Mouse (Mus musculus) limb, embryonic 12.5 days (tissue): ENCODE measurements at regions not wholly inside any gene's neighbourhood (a gene's known extent, or its start where the extent isn't known, plus 50 kb on each side); places are given as distances from the start of the nearest gene placed in this dataset.

ENCODE experiments used
- ATAC-seq: fragments of 200-750 bp; cut with Nextera tagmentation; 2 replicates; pipeline ENCODE4 v1.8.0; 2017; ENCODE audit warnings: low read depth, moderate TSS enrichment; ENCODE audit not compliant: insufficient number of reproducible peaks, insufficient read depth, low FRiP score, low TSS enrichment
- H3K27ac ChIP-seq: fragments of 300-500 bp; sonication (generic); 2 replicates; pipeline ENCODE4 v1.5.1; 2016; ENCODE audit warnings: mild to moderate bottlenecking, moderate library complexity
- H3K27me3 ChIP-seq: fragments of 300-500 bp; sonication (generic); 2 replicates; pipeline ENCODE4 v1.6.1; 2016; ENCODE audit warnings: mild to moderate bottlenecking, moderate library complexity
- H3K36me3 ChIP-seq: fragments of 300-500 bp; sonication (generic); 2 replicates; pipeline ENCODE4 v1.6.1; 2016; ENCODE audit warnings: mild to moderate bottlenecking, moderate library complexity
- H3K4me1 ChIP-seq: fragments of 300-500 bp; sonication (generic); replicated peaks from 2 replicates; pipeline ENCODE4 v1.6.1; 2016
- H3K4me2 ChIP-seq: fragments of 300-500 bp; sonication (generic); 2 replicates; pipeline ENCODE4 v1.6.1; 2016; ENCODE audit warnings: mild to moderate bottlenecking, moderate library complexity
- H3K4me3 ChIP-seq: fragments of 300-500 bp; sonication (generic); replicated peaks from 2 replicates; pipeline ENCODE4 v1.5.1; 2016; ENCODE audit warnings: mild to moderate bottlenecking
- H3K9ac ChIP-seq: fragments of 300-500 bp; sonication (generic); replicated peaks from 2 replicates; pipeline ENCODE4 v1.6.1; 2016; ENCODE audit warnings: mild to moderate bottlenecking, moderate library complexity
- H3K9me3 ChIP-seq: fragments of 300-500 bp; sonication (generic); 2 replicates; pipeline ENCODE4 v1.6.1; 2016; ENCODE audit warnings: mild to moderate bottlenecking, moderate library complexity
- WGBS: fragments of 180-500 bp; shearing (Covaris S2); methylation state at CpG from one replicate; pipeline ENCODE4 v1.1.7; 2016; 5-methylcytosine and 5-hydroxymethylcytosine counted together

DNA sequence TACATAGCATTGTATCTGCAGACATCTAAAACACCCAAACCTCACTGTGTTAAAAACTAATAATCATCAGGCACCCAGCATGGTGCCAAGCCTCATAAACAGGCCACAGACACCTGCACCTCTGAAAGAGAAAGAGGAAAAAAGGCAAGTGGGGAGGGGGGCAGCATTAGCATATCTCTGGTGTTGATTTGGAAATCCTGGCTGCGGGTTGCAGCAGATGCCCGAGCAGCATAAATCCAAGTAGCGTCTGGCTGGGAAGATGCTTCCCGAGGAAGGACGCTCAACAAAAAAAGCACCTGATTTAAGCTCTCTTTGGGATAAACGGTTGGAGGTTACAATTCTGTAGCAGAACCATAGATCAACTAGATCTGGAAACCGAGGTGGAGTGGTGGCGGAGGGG is 74.3 kb upstream of the Sh3bp4 start:
- Histone ChIP-seq H3K4me3 (no peak overlapping the region), H3K9me3 (no peaks in the 10 kb centered on the region), H3K27ac (no peak overlapping the region), H3K4me1 (peaks cover 28% of the 10 kb centered on the region), H3K27me3 (no peaks in the 10 kb centered on the region), H3K9ac (no peak overlapping the region), H3K36me3 (no peaks in the 10 kb centered on the region), H3K4me2 (peak overlapping the region; percentile 35; the same call in 1 of the 2 replicates)
- WGBS = 14% methylated on average over 8 of the region's 8 CpGs
- ATAC-seq = no peak

DNA sequence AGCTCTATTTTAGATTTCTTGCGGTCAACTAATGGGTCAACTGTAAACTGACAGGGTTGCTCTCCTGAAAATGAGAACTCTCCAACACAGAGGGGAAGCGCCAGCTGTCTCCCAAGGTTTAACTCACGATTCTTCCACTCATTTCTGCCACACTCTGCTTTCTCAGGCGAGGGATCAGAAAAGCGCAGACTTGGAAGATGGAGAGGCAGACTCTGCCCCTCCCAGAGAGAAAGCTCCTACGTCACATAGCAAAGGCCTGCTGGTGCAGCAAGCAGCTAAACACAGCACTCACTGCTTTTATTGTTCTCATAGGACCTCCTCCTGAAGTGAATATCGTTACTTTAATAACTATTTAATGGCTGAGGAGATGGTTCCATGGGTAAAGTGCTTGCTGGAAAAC is 73.6 kb upstream of the Sh3bp4 start:
- H3K27me3 ChIP-seq = no peaks in the 10 kb centered on the region
- H3K36me3 ChIP-seq = no peaks in the 10 kb centered on the region
- H3K4me2 ChIP-seq = no peak overlapping the region
- H3K27ac ChIP-seq = no peak overlapping the region
- peaks cover 28% of the 10 kb centered on the region for H3K4me1 ChIP-seq
- ATAC-seq = no peak
- no peak overlapping the region for H3K4me3 ChIP-seq
- no peak overlapping the region for H3K9ac ChIP-seq
- H3K9me3 ChIP-seq = no peaks in the 10 kb centered on the region
- 37% methylated on average over 7 of the region's 7 CpGs for WGBS

DNA sequence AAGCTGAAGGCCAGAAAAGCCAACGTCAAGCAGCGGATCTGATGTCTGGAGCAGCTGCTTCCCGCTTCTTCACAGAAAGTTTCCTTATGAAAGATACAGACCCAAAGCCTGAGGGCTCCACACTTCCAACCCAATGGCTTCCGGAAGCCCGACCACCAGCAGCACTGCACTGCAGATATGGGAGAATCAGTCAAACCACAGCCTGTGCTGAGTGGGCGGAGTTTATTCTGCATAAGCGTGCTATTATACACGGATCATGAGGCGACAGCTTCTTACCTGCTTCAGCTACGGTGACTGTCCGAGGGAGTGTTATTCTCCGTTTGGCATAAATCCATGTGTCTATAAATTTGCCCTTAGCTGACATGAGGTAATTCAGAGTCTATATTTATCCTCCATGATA is 72.4 kb upstream of the Sh3bp4 start:
- Histone ChIP-seq H3K27ac (no peak overlapping the region), H3K36me3 (no peaks in the 10 kb centered on the region), H3K4me2 (no peak overlapping the region), H3K9me3 (no peaks in the 10 kb centered on the region), H3K4me3 (no peak overlapping the region), H3K4me1 (peaks cover 28% of the 10 kb centered on the region), H3K9ac (no peak overlapping the region), H3K27me3 (no peaks in the 10 kb centered on the region)
- WGBS = 86% methylated on average over 12 of the region's 12 CpGs
- no peak for ATAC-seq

DNA sequence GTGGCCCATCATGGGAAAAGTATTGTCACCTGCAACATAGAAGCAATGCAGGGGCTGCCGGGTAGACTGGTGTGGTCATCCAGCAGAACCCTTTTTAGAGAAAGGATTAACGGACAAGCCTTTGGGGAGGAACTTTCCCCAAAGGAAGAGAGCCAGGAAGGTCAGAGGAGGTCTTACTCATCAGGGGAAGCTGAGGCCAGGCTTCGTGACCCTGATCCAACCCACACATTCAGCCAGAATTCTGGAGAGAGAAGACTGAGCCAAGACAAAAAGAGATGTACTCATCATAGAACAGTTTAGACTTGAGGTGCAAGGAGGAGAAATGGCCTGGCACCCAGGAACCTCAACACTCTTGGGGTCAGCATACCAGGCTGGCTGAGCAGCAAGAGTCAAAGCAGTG is 67.9 kb upstream of the Sh3bp4 start:
- no peak overlapping the region for H3K4me3 ChIP-seq
- H3K27ac ChIP-seq = no peak overlapping the region
- no peaks in the 10 kb centered on the region for H3K9me3 ChIP-seq
- no peak overlapping the region for H3K4me2 ChIP-seq
- H3K4me1 ChIP-seq = no peaks in the 10 kb centered on the region
- no peaks in the 10 kb centered on the region for H3K36me3 ChIP-seq
- no peak overlapping the region for H3K9ac ChIP-seq
- no peaks in the 10 kb centered on the region for H3K27me3 ChIP-seq
- WGBS = 91% methylated on average over 3 of the region's 3 CpGs
- no peak for ATAC-seq

DNA sequence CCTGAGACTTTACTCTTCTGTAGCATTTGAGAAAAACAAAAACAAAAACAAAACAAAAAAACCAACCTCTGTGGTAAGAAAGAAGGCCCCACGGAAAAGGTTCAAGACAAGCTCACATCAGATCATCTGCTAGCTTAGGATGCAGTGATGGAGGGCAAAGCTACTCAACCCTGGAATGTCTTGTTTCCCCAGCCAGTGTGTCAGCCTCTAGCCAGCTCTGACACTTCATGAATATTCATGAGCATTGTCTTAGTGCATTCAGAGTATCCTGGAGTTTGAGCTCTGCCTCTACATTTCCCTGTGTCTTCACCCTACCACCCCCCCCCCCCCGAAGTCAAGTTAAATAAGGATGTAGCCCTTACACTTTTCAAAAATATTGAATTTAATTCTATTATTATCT is 66.5 kb upstream of the Sh3bp4 start:
- Histone ChIP-seq H3K36me3 (no peaks in the 10 kb centered on the region), H3K4me2 (no peak overlapping the region), H3K4me3 (no peak overlapping the region), H3K4me1 (no peaks in the 10 kb centered on the region), H3K9me3 (no peaks in the 10 kb centered on the region), H3K9ac (no peak overlapping the region), H3K27me3 (no peaks in the 10 kb centered on the region), H3K27ac (no peak overlapping the region)
- WGBS = 80% methylated on average over 2 of the region's 2 CpGs
- no peak for ATAC-seq

DNA sequence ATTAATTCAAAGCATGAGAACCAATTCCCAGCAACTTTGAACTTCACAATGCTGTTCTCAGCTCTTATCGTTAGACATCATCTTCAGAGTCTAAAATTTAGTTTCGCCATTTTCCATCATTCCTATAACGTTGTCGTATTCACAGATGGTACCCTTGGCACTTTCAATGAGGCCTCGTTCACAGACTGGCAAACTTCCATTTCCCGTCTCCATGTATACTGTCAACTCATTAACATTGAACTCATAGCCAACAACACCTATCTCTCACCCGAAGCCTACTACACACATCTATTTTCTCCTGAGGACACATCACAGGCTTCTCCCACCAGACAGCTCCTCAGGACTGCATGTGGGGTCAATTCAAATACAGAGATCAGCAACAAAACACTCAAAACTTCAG is 62.7 kb upstream of the Sh3bp4 start:
- ATAC-seq = no peak
- H3K27me3 ChIP-seq = no peaks in the 10 kb centered on the region
- H3K4me2 ChIP-seq = no peak overlapping the region
- WGBS = 89% methylated on average over 7 of the region's 7 CpGs
- H3K9ac ChIP-seq = no peak overlapping the region
- no peak overlapping the region for H3K4me3 ChIP-seq
- H3K9me3 ChIP-seq = 0 out of 2 replicates have a peak, but pooled peaks cover 3% of the 10 kb centered on the region
- peaks cover 1% of the 10 kb centered on the region; the same call in 1 of the 2 replicates for H3K4me1 ChIP-seq
- no peak overlapping the region for H3K27ac ChIP-seq
- no peaks in the 10 kb centered on the region for H3K36me3 ChIP-seq

DNA sequence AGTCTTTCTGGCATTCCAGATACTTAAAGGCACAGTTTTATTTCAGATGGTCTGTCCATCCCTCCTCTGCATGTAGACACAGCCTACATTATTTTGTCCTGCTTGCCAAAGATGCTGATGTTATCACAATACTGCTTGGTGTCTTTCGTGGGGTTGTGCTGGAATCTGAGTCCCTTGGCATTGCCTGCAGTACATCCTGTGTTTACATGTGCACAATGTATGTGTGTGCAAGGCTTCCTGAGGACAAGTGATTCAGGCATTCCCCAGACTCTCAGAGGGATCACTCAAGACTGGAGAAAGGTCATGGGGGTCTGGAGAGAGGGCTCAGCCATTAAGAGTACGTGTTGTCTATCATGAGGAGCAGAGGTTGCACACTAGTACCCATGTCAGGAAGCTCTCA is 60.0 kb upstream of the Sh3bp4 start:
- Histone ChIP-seq H3K4me2 (no peak overlapping the region), H3K9me3 (0 out of 2 replicates have a peak, but pooled peaks cover 3% of the 10 kb centered on the region), H3K9ac (no peak overlapping the region), H3K27me3 (no peaks in the 10 kb centered on the region), H3K4me3 (no peak overlapping the region), H3K36me3 (no peaks in the 10 kb centered on the region), H3K27ac (no peak overlapping the region), H3K4me1 (peaks cover 12% of the 10 kb centered on the region)
- ATAC-seq = no peak; the same call in 1 of the 2 replicates
- 63% methylated on average over 2 of the region's 2 CpGs for WGBS

DNA sequence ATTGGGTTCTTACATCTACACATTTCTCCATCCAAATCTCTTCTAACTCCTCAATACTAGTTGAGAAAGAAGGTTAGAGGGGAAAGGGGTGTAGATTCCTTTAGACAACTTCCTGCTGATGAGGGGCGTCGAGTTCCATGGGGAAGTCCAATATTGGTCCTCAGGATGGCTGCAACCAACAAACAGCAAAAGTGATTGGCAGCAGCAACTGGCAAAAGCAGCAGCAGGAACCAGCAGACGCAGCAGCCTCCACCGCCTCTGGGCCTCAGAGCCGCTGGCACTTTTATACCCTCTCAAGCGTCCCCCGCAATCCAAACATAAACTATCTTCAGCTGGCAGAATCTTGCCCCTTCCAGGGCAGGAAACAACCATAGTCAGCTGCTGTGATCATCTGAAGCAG is 58.8 kb upstream of the Sh3bp4 start:
- Histone ChIP-seq H3K4me3 (no peak overlapping the region), H3K4me1 (peaks cover 20% of the 10 kb centered on the region), H3K27me3 (no peaks in the 10 kb centered on the region; the same call in 1 of the 2 replicates), H3K36me3 (no peaks in the 10 kb centered on the region), H3K27ac (no peak overlapping the region), H3K9me3 (0 out of 2 replicates have a peak, but pooled peaks cover 3% of the 10 kb centered on the region), H3K4me2 (no peak overlapping the region), H3K9ac (no peak overlapping the region)
- no peak for ATAC-seq
- WGBS = 52% methylated on average over 7 of the region's 7 CpGs

DNA sequence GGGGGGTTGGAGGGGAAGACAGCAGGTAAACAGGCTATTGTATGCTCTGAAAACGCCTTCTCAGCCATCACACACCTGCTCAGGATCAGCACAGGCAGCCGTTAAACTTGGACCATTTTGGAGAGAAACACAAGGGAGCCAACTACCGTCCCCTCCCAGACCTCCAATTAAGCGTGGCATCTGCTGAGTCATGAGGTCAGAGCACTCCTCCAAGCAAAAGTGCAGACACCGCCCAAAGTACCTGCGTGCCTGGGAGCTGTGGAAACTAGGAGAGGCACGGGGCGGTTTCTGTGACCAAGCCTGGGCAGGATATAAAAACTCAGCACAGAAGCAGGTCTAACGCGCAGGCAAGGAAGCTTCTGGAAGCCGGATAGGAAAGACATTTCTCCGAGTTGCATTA is 54.8 kb upstream of the Sh3bp4 start:
- Histone ChIP-seq H3K4me2 (peak overlapping the region; percentile 24; the same call in 1 of the 2 replicates), H3K9me3 (no peaks in the 10 kb centered on the region), H3K27ac (no peak overlapping the region), H3K4me3 (no peak overlapping the region), H3K9ac (no peak overlapping the region), H3K27me3 (no peaks in the 10 kb centered on the region; the same call in 1 of the 2 replicates), H3K4me1 (peaks cover 20% of the 10 kb centered on the region), H3K36me3 (no peaks in the 10 kb centered on the region)
- WGBS = 28% methylated on average over 12 of the region's 12 CpGs
- no peak; the same call in 1 of the 2 replicates for ATAC-seq

DNA sequence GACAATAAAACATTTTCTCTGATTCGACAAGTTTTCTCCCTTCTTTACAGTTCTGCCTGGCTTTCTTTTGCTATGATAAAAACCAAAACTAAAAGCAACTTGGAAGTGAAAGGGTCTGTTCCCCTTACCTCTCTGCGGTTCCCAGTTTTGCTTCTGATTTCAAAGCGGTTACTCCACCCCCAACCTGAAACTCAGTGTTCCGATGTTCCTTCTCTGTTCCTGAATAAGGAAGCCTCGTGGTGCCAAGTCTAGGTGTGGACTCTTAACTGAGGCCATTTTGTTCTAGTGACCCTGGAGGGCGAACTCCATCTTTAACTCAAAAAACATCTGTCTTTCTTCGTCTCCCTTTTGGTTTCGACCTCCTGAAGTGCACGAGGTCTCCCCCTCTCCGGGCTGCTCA is 54.4 kb upstream of the Sh3bp4 start:
- no peaks in the 10 kb centered on the region; the same call in 1 of the 2 replicates for H3K27me3 ChIP-seq
- no peak overlapping the region for H3K4me3 ChIP-seq
- no peak overlapping the region for H3K27ac ChIP-seq
- H3K4me2 ChIP-seq = peak overlapping the region; percentile 24; the same call in 1 of the 2 replicates
- peaks cover 20% of the 10 kb centered on the region for H3K4me1 ChIP-seq
- H3K36me3 ChIP-seq = no peaks in the 10 kb centered on the region
- no peak for ATAC-seq
- H3K9ac ChIP-seq = no peak overlapping the region
- 54% methylated on average over 10 of the region's 10 CpGs for WGBS
- no peaks in the 10 kb centered on the region for H3K9me3 ChIP-seq

DNA sequence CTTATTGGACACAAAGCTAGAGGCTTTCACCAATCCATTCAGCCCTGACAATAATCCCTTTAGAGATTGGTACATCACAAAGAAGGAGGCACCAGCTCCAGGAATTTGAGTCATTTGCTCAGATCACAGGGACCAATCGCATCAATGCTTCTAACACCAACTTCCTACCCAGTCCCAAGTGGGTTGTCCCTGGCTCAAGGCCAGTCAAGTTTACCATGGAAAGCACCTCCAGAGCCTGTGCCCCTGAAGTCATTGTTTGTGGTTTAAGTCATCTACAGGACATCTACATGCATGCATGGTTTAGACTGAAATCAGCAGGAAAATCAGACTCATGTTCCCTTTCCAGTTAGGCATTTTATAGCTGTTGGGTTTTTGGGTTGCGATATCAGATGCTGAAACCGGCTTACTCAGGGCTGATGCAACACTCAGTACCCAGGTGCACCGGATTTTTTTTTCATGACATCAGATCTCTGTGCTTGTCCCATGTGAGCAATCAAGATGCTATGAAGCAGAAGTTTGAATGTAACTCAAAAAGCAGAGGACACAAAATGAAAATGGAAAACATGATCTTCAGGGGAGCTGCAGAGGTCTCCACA is 50.3 kb upstream of the Sh3bp4 start:
- Histone ChIP-seq H3K9ac (no peak overlapping the region), H3K36me3 (no peaks in the 10 kb centered on the region), H3K4me2 (no peak overlapping the region), H3K27ac (no peak overlapping the region), H3K9me3 (no peaks in the 10 kb centered on the region), H3K4me3 (no peak overlapping the region), H3K27me3 (no peaks in the 10 kb centered on the region; the same call in 1 of the 2 replicates), H3K4me1 (peaks cover 17% of the 10 kb centered on the region)
- ATAC-seq = no peak
- 84% methylated on average over 4 of the region's 4 CpGs for WGBS
